In the genomic region with DNA sequence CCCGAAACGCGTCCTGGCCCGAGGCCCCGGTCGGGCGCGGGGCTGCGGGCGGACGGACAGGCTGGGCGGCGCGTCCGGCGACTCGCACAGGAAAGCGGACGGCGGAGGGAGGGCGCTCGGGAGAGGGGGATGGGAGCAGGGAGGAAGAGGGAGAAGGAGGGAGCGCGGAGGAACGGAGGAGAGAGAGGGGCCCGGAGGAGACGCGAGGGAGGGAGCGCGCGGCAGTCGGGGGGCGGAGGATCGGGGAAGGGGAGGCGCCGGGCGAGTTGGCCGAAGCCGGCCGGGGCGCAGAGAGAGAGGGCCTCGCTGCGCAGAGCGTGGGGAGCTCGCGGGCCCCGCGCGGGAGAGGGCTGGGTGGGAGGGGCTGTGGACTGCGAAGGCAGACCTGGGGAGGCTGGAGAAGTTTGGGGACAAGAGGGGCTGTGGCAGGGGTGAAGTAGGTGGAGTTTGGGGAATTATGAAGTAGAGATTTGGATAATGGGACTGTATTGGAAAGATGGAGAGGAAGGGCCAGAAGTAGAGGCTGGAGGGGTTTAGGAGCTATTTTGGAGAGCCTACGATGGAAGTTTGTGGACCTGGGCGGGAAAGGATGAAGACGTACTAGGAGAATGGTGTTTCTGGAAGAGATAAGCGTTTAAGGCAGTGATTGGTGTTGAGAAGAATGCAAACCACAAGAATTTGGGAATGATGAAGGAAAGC, we compare ENCODE assay signal across 8 mouse cellular contexts. TPM values are rescaled to one million over a fixed set of nuclear protein-coding genes. Genes with fewer than 3 reads are reported as not detected.
A peak's percentile ranks its signal among the peaks of the same experiment; 100 is the strongest.
DNase-seq lines count a peak whose midpoint lies in the region; ATAC-seq and TF ChIP-seq lines count a peak whose summit lies in the region.

No protein-coding gene starts in this region.

- ATAC-seq in intestine, embryonic 15.5 days: peak; percentile 80
- peak; percentile 75 for ATAC-seq in limb, embryonic 12.5 days (ENCODE audit: insufficient number of reproducible peaks, insufficient read depth, low FRiP score, low TSS enrichment, low read depth)
- ATAC-seq in midbrain, embryonic 12.5 days (ENCODE audit: low FRiP score, low read depth): peak; percentile 77

- no peak for TF ChIP-seq POLR2A in small intestine, adult 2 months (IDR thresholded peaks at IDR 0.05; ENCODE audit: low read depth, low read length)

- no peaks in the 10 kb centered on the region for H3K36me3 ChIP-seq in intestine, embryonic 15.5 days
- H3K36me3 ChIP-seq in limb, embryonic 12.5 days: peaks cover 9% of the 10 kb centered on the region; the same call in 1 of the 2 replicates
- no peaks in the 10 kb centered on the region for H3K36me3 ChIP-seq in midbrain, embryonic 12.5 days
- no peaks in the 10 kb centered on the region for H3K36me3 ChIP-seq in small intestine, adult 2 months (ENCODE audit: control insufficient read depth, insufficient read depth, low read length)

- peak overlapping the region; percentile 96 for H3K27ac ChIP-seq in intestine, embryonic 15.5 days
- H3K27ac ChIP-seq in limb, embryonic 12.5 days: peak overlapping the region; percentile 99
- peak overlapping the region; percentile 98 for H3K27ac ChIP-seq in midbrain, embryonic 12.5 days (replicated peaks)
- H3K27ac ChIP-seq in small intestine, adult 2 months (ENCODE audit: insufficient read depth, low read depth, low read length): peak overlapping the region; percentile 51

- peak overlapping the region; percentile 82 for H3K4me3 ChIP-seq in intestine, embryonic 15.5 days (replicated peaks)
- H3K4me3 ChIP-seq in limb, embryonic 12.5 days (replicated peaks): peak overlapping the region; percentile 89
- peak overlapping the region; percentile 91 for H3K4me3 ChIP-seq in midbrain, embryonic 12.5 days
- peak overlapping the region; percentile 86 for H3K4me3 ChIP-seq in small intestine, adult 2 months (ENCODE audit: low read depth, low read length)

- TF ChIP-seq CTCF in small intestine, adult 2 months (IDR thresholded peaks at IDR 0.05; ENCODE audit: extremely low read depth, insufficient read length, insufficient replicate concordance, low read depth, low read length): no peak

- H3K4me2 ChIP-seq in intestine, embryonic 15.5 days (replicated peaks): peak overlapping the region; percentile 75
- H3K4me2 ChIP-seq in limb, embryonic 12.5 days: peak overlapping the region; percentile 87
- peak overlapping the region; percentile 64 for H3K4me2 ChIP-seq in midbrain, embryonic 12.5 days (replicated peaks)

- under 1% methylated on average over 50 of the region's 54 CpGs for WGBS in intestine, embryonic 15.5 days
- WGBS in limb, embryonic 12.5 days: under 1% methylated on average over 53 of the region's 54 CpGs
- WGBS in midbrain, embryonic 12.5 days: 1% methylated on average over 50 of the region's 54 CpGs
- 2% methylated on average over 48 of the region's 54 CpGs for WGBS in small intestine, adult 2 months

- peak; percentile 78 to 81 for DNase-seq in left cerebral cortex, adult 18-20 months (ENCODE audit: low spot score in 2 of 2)
- DNase-seq in left cerebral cortex, adult 11 months (ENCODE audit: low spot score): no peak
- DNase-seq in embryo, embryonic 10 days (ENCODE audit: low spot score): peak; percentile 84
- peak; percentile 85 to 88 for DNase-seq in gastrocnemius, postnatal 4 days (ENCODE audit: low spot score in 2 of 2)

- H3K4me1 ChIP-seq in intestine, embryonic 15.5 days (replicated peaks): peaks cover 36% of the 10 kb centered on the region
- H3K4me1 ChIP-seq in limb, embryonic 12.5 days (replicated peaks): peaks cover 50% of the 10 kb centered on the region
- H3K4me1 ChIP-seq in midbrain, embryonic 12.5 days: peaks cover 49% of the 10 kb centered on the region
- H3K4me1 ChIP-seq in small intestine, adult 2 months (ENCODE audit: control insufficient read depth, insufficient read depth, insufficient read length, low read length): peaks cover 8% of the 10 kb centered on the region

- H3K9me3 ChIP-seq in intestine, embryonic 15.5 days: no peaks in the 10 kb centered on the region
- no peaks in the 10 kb centered on the region for H3K9me3 ChIP-seq in limb, embryonic 12.5 days
- H3K9me3 ChIP-seq in midbrain, embryonic 12.5 days: no peaks in the 10 kb centered on the region

- peak overlapping the region; percentile 90 for H3K9ac ChIP-seq in intestine, embryonic 15.5 days
- H3K9ac ChIP-seq in limb, embryonic 12.5 days (replicated peaks): peak overlapping the region; percentile 96
- peak overlapping the region; percentile 97 for H3K9ac ChIP-seq in midbrain, embryonic 12.5 days (replicated peaks)

- H3K27me3 ChIP-seq in intestine, embryonic 15.5 days (replicated peaks): no peaks in the 10 kb centered on the region
- peaks cover 12% of the 10 kb centered on the region for H3K27me3 ChIP-seq in limb, embryonic 12.5 days
- no peaks in the 10 kb centered on the region for H3K27me3 ChIP-seq in midbrain, embryonic 12.5 days
- H3K27me3 ChIP-seq in small intestine, adult 2 months (ENCODE audit: control insufficient read depth, insufficient read depth, low read length): no peaks in the 10 kb centered on the region

RNA-seq across cellular contexts. Expression of gene Atn1, which starts 0.5 kb away (rescaled TPM):
- total RNA-seq in left cerebral cortex, adult 18-20 months (2021): 100 to 1,000 TPM; 158 to 181 TPM
- 10 to 100 TPM; 52.9 to 66.5 TPM for total RNA-seq in gastrocnemius, postnatal 4 days (2021)
- 10.5 and 11.9 TPM in 2 replicates for polyA plus RNA-seq in intestine, embryonic 15.5 days (2015; fragmentation: Nextera tagmentation; extraction: Ambion mirVana)
- polyA plus RNA-seq in limb, embryonic 12.5 days (2016; fragmentation: Nextera tagmentation; extraction: Ambion mirVana): 17.1 and 17.4 TPM in 2 replicates
- polyA plus RNA-seq in midbrain, embryonic 12.5 days (2016; fragmentation: Nextera tagmentation; extraction: Ambion mirVana): 15.6 and 18.0 TPM in 2 replicates
- polyA plus RNA-seq in small intestine, adult 2 months (2012; rRNA removed): 42.8 and 92.6 TPM in 2 replicates

RNA-seq across cellular contexts. Expression of gene Gm45234, which starts 1.0 kb away (rescaled TPM):
- 1 to 10 TPM in 1 of 2 experiments, not detected in 1; 1.4 TPM for total RNA-seq in left cerebral cortex, adult 18-20 months (2021)
- under 1 TPM in 1 of 2 experiments, not detected in 1; 0.83 TPM for total RNA-seq in gastrocnemius, postnatal 4 days (2021)
- polyA plus RNA-seq in intestine, embryonic 15.5 days (2015; fragmentation: Nextera tagmentation; extraction: Ambion mirVana): not detected in 2 replicates
- polyA plus RNA-seq in limb, embryonic 12.5 days (2016; fragmentation: Nextera tagmentation; extraction: Ambion mirVana): not detected in 2 replicates
- not detected in 2 replicates for polyA plus RNA-seq in midbrain, embryonic 12.5 days (2016; fragmentation: Nextera tagmentation; extraction: Ambion mirVana)
- not detected in 2 replicates for polyA plus RNA-seq in small intestine, adult 2 months (2012; rRNA removed)

RNA-seq across cellular contexts. Expression of gene Eno2, which starts 12.7 kb away (rescaled TPM):
- total RNA-seq in left cerebral cortex, adult 18-20 months (2021): 1,000 to 10,000 TPM; 1,066 to 1,067 TPM
- 1 to 10 TPM; 6.0 to 6.5 TPM for total RNA-seq in gastrocnemius, postnatal 4 days (2021)
- 6.0 and 6.8 TPM in 2 replicates for polyA plus RNA-seq in intestine, embryonic 15.5 days (2015; fragmentation: Nextera tagmentation; extraction: Ambion mirVana)
- 4.8 TPM in 2 replicates for polyA plus RNA-seq in limb, embryonic 12.5 days (2016; fragmentation: Nextera tagmentation; extraction: Ambion mirVana)
- 9.0 and 9.4 TPM in 2 replicates for polyA plus RNA-seq in midbrain, embryonic 12.5 days (2016; fragmentation: Nextera tagmentation; extraction: Ambion mirVana)
- polyA plus RNA-seq in small intestine, adult 2 months (2012; rRNA removed): 1.3 and 1.7 TPM in 2 replicates

RNA-seq across cellular contexts. Expression of gene Grcc10, which starts 15.6 kb away (rescaled TPM):
- 100 to 1,000 TPM; 321 to 335 TPM for total RNA-seq in left cerebral cortex, adult 18-20 months (2021)
- total RNA-seq in gastrocnemius, postnatal 4 days (2021): 100 to 1,000 TPM; 177 to 209 TPM
- 337 and 341 TPM in 2 replicates for polyA plus RNA-seq in intestine, embryonic 15.5 days (2015; fragmentation: Nextera tagmentation; extraction: Ambion mirVana)
- 479 and 511 TPM in 2 replicates for polyA plus RNA-seq in limb, embryonic 12.5 days (2016; fragmentation: Nextera tagmentation; extraction: Ambion mirVana)
- polyA plus RNA-seq in midbrain, embryonic 12.5 days (2016; fragmentation: Nextera tagmentation; extraction: Ambion mirVana): 523 and 554 TPM in 2 replicates
- 80.4 and 143 TPM in 2 replicates for polyA plus RNA-seq in small intestine, adult 2 months (2012; rRNA removed)

RNA-seq across cellular contexts. Expression of gene Ptpn6, which starts 18.3 kb away (rescaled TPM):
- total RNA-seq in left cerebral cortex, adult 18-20 months (2021): 1 to 10 TPM; 2.5 to 5.1 TPM
- total RNA-seq in gastrocnemius, postnatal 4 days (2021): 1 to 10 TPM; 4.6 to 6.4 TPM
- 16.7 and 17.7 TPM in 2 replicates for polyA plus RNA-seq in intestine, embryonic 15.5 days (2015; fragmentation: Nextera tagmentation; extraction: Ambion mirVana)
- polyA plus RNA-seq in limb, embryonic 12.5 days (2016; fragmentation: Nextera tagmentation; extraction: Ambion mirVana): 6.0 and 6.4 TPM in 2 replicates
- 5.2 and 5.6 TPM in 2 replicates for polyA plus RNA-seq in midbrain, embryonic 12.5 days (2016; fragmentation: Nextera tagmentation; extraction: Ambion mirVana)
- polyA plus RNA-seq in small intestine, adult 2 months (2012; rRNA removed): 23.0 and 41.0 TPM in 2 replicates
